Mouse (Mus musculus): ENCODE results near the gene Emcn. TPM values are rescaled to one million over a fixed set of nuclear protein-coding genes. Genes with fewer than 3 reads are reported as not detected.

The Emcn gene
- polyA plus RNA-seq, 1 experiment from 2014 or later: 72.9 TPM

DNA sequence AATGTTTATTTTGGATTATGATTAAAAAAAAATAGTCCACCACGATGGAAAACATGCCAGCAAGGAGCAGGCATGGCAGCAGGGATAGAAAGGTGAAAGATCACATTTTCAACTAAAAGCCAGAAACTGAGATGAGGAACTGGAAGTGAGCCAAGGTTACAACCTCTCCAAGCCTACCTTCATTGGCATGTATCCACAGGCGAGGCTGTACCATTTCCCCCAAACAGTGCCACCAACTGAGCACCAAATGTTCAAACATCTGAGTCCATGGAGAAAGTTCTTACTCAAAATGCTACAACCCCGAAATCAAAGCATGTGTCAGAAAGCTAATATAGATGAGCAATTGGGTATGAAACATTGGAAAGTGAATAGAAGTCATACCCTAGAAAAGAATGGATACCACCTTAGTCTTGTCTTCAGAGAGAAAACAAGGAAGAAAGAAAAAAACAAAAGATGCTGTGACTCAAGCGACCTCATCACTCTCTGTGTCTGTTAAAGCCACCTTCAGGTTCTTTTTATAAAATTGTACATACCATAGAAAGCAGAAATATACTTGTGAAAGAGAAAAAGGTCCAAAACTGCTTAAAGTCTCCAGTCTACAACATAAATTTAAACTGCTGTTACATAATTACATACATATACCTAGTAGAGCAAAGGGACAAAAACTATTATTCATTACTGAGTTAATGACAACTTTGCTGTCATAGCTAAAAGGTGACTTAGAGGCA, 124.2 kb downstream of the Emcn start:
- no peaks in the 10 kb centered on the region for H3K9me3 ChIP-seq (replicated peaks; ENCODE audit: control insufficient read depth, low read length)
- H3K9ac ChIP-seq (ENCODE audit: low read depth, low read length): no peak overlapping the region
- no peaks in the 10 kb centered on the region for H3K27me3 ChIP-seq (ENCODE audit: control insufficient read depth, insufficient read depth, low read length)
- no peak overlapping the region for H3K4me2 ChIP-seq
- 59% methylated on average over 4 of the region's 4 CpGs for WGBS (ENCODE audit: insufficient replicate concordance)
- H3K36me3 ChIP-seq (ENCODE audit: control insufficient read depth, insufficient read depth, low read length): no peaks in the 10 kb centered on the region
- H3K27ac ChIP-seq (ENCODE audit: low read depth, low read length): no peak overlapping the region
- no peaks in the 10 kb centered on the region for H3K4me1 ChIP-seq (ENCODE audit: control insufficient read depth, insufficient read depth, low read length)
- no peak overlapping the region for H3K4me3 ChIP-seq (ENCODE audit: low read depth, low read length)
- no peak for ATAC-seq (replicated peaks; ENCODE audit: insufficient number of reproducible peaks, low FRiP score, low TSS enrichment)

DNA sequence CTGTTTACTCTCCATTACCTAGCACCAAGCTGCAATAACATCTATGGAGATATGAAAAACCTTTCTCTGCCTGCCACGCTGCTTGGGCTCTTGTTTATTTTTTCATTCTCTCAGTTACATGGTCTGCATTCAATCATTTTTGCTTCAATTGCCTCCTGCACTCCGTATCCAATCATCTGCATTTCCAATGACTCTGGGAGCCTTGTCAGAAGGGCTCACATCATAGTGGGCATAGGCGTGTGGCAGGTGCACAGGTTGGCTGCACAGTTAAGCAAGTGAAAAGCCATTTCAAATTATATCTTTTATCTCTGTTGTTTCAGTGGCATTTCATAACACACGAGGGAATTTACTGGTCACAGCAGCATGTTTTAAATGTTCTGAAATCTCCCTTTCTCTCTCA, 125.1 kb downstream of the Emcn start:
- ATAC-seq (replicated peaks; ENCODE audit: insufficient number of reproducible peaks, low FRiP score, low TSS enrichment): no peak
- 46% methylated on average over 4 of the region's 4 CpGs for WGBS (ENCODE audit: insufficient replicate concordance)

DNA sequence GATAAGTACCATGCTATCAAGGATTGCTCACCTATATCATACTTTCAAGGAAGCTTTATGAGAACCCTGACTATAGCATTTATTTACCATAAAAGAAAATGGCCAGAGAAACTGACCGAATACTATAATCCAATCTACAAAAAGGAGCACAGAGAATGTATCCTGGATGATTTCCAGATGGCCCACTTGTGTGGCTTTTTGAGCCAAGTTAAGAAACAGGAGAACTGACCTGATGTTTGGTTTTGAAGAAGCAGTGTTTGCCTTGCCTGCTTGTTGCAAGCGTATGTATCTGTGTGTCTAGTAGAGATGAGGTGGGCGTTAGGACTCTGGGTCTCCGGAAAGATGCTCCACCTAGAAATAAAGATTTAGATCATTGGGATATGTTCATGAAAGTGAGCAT, 125.9 kb downstream of the Emcn start:
- Histone ChIP-seq H3K27ac (ENCODE audit: low read depth, low read length) (no peak overlapping the region), H3K4me1 (ENCODE audit: control insufficient read depth, insufficient read depth, low read length) (no peaks in the 10 kb centered on the region), H3K4me3 (ENCODE audit: low read depth, low read length) (no peak overlapping the region), H3K27me3 (ENCODE audit: control insufficient read depth, insufficient read depth, low read length) (no peaks in the 10 kb centered on the region), H3K36me3 (ENCODE audit: control insufficient read depth, insufficient read depth, low read length) (no peaks in the 10 kb centered on the region), H3K9me3 (replicated peaks; ENCODE audit: control insufficient read depth, low read length) (no peaks in the 10 kb centered on the region), H3K9ac (ENCODE audit: low read depth, low read length) (no peak overlapping the region), H3K4me2 (no peak overlapping the region)
- 86% methylated on average over 4 of the region's 4 CpGs for WGBS (ENCODE audit: insufficient replicate concordance)
- no peak for ATAC-seq (replicated peaks; ENCODE audit: insufficient number of reproducible peaks, low FRiP score, low TSS enrichment)

More for the DNA sequence above, 125.1 kb downstream of the Emcn start:
- Histone ChIP-seq H3K4me2 (no peak overlapping the region), H3K36me3 (ENCODE audit: control insufficient read depth, insufficient read depth, low read length) (no peaks in the 10 kb centered on the region), H3K9me3 (replicated peaks; ENCODE audit: control insufficient read depth, low read length) (no peaks in the 10 kb centered on the region), H3K4me3 (ENCODE audit: low read depth, low read length) (no peak overlapping the region), H3K4me1 (ENCODE audit: control insufficient read depth, insufficient read depth, low read length) (no peaks in the 10 kb centered on the region), H3K27me3 (ENCODE audit: control insufficient read depth, insufficient read depth, low read length) (no peaks in the 10 kb centered on the region), H3K9ac (ENCODE audit: low read depth, low read length) (no peak overlapping the region), H3K27ac (ENCODE audit: low read depth, low read length) (no peak overlapping the region)

DNA sequence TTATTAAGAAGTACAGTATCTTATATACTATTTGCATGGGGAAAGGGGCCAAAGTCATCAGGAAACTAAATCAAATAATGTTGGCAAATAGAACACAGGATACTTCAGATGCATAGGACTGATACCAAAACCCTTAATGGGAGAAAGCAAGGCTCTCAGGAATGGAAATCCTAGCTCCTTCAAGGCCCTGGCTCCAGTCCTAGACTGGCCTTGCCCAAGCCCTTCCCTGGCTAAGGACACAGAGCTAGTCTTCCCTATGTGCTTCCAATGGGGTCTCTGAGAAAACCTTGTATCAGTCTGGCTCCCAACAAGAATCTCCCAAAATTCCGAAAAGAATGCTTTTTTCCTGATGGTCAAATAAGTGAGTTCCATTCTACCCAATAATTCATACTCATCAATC, 126.5 kb downstream of the Emcn start:
- H3K27ac ChIP-seq (ENCODE audit: low read depth, low read length): no peak overlapping the region
- H3K27me3 ChIP-seq (ENCODE audit: control insufficient read depth, insufficient read depth, low read length): no peaks in the 10 kb centered on the region
- H3K4me2 ChIP-seq: no peak overlapping the region
- H3K9me3 ChIP-seq (replicated peaks; ENCODE audit: control insufficient read depth, low read length): no peaks in the 10 kb centered on the region
- ATAC-seq (replicated peaks; ENCODE audit: insufficient number of reproducible peaks, low FRiP score, low TSS enrichment): no peak
- WGBS (ENCODE audit: insufficient replicate concordance): 68% methylated on average over 1 of the region's 1 CpGs
- H3K36me3 ChIP-seq (ENCODE audit: control insufficient read depth, insufficient read depth, low read length): no peaks in the 10 kb centered on the region
- H3K9ac ChIP-seq (ENCODE audit: low read depth, low read length): no peak overlapping the region
- no peak overlapping the region for H3K4me3 ChIP-seq (ENCODE audit: low read depth, low read length)
- no peaks in the 10 kb centered on the region for H3K4me1 ChIP-seq (ENCODE audit: control insufficient read depth, insufficient read depth, low read length)

DNA sequence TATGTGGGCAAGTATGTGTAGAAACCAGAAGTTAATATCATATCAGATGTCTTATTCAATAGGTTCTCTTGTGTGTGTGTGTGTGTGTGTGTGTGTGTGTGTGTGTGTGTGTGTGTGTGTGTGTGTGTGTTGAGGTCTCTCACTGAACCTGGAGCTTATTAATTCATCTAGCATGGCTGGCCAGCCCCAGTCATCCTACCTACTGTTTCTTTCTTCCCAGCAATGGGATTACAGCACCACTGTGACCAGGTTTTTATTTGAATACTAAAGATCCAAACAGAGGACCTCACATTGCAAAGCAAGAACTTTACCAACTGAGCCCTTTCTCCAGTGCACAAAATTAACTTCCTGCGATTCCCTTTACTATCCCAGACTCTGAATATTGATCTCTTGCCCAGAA, 131.3 kb downstream of the Emcn start:
- Histone ChIP-seq H3K9ac (ENCODE audit: low read depth, low read length) (no peak overlapping the region), H3K27me3 (ENCODE audit: control insufficient read depth, insufficient read depth, low read length) (no peaks in the 10 kb centered on the region), H3K9me3 (replicated peaks; ENCODE audit: control insufficient read depth, low read length) (no peaks in the 10 kb centered on the region), H3K4me1 (ENCODE audit: control insufficient read depth, insufficient read depth, low read length) (no peaks in the 10 kb centered on the region), H3K4me2 (no peak overlapping the region), H3K4me3 (ENCODE audit: low read depth, low read length) (no peak overlapping the region), H3K27ac (ENCODE audit: low read depth, low read length) (no peak overlapping the region), H3K36me3 (ENCODE audit: control insufficient read depth, insufficient read depth, low read length) (no peaks in the 10 kb centered on the region)
- 69% methylated on average over 1 of the region's 1 CpGs for WGBS (ENCODE audit: insufficient replicate concordance)
- ATAC-seq (replicated peaks; ENCODE audit: insufficient number of reproducible peaks, low FRiP score, low TSS enrichment): no peak

DNA sequence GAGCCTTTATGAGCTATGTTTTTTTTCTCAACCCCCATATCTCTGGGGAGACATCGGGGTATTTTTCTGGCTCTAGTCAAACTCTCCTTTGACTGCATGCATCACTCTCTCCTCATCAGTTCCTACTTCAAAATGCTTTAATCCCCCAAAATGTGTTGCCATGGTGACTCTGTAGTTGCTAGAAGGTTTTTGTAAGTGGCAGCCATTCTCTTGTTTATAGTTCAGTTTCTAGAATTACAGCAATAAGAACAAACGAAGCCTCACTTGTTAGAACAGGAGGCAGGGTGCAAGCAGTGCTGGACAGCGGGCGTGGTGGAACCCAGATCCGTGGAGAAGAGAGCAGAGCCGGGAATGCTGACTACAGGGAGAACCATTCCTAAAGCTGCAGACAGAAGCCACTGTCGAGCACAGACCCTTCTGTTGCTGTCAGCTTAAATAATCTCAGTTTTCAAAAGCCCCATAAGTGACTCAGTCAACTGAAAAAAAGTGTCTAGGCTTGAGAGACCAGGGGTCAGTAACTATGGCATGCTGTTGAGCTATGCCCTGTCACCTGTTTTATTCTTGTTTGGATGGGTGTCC, 139.0 kb downstream of the Emcn start:
- no peak for ATAC-seq (replicated peaks; ENCODE audit: insufficient number of reproducible peaks, low FRiP score, low TSS enrichment)
- Histone ChIP-seq H3K4me3 (ENCODE audit: low read depth, low read length) (no peak overlapping the region), H3K27ac (ENCODE audit: low read depth, low read length) (no peak overlapping the region), H3K9me3 (replicated peaks; ENCODE audit: control insufficient read depth, low read length) (no peaks in the 10 kb centered on the region), H3K36me3 (ENCODE audit: control insufficient read depth, insufficient read depth, low read length) (no peaks in the 10 kb centered on the region), H3K4me1 (ENCODE audit: control insufficient read depth, insufficient read depth, low read length) (no peaks in the 10 kb centered on the region), H3K4me2 (no peak overlapping the region), H3K27me3 (ENCODE audit: control insufficient read depth, insufficient read depth, low read length) (no peaks in the 10 kb centered on the region), H3K9ac (ENCODE audit: low read depth, low read length) (no peak overlapping the region)
- 62% methylated on average over 7 of the region's 7 CpGs for WGBS (ENCODE audit: insufficient replicate concordance)

DNA sequence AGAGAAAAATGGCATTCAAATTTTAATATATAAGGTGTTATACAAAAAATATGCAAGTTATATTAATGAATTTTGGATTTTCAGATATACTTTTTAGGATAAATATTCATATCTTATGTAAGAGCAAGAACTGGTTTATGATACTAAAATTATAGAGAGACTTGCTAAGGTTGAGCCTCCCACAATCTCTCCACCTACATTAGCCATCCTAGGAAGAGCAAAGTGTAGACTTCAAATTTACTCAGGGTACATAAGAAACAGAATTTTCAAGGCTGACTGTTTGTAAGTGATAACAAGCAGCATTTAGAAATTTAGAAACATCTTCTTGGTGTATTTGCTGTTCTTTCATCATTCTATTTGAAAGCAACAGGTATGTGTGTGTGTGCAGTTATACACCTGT, 140.3 kb downstream of the Emcn start:
- Histone ChIP-seq H3K4me1 (ENCODE audit: control insufficient read depth, insufficient read depth, low read length) (no peaks in the 10 kb centered on the region), H3K4me3 (ENCODE audit: low read depth, low read length) (no peak overlapping the region), H3K27me3 (ENCODE audit: control insufficient read depth, insufficient read depth, low read length) (no peaks in the 10 kb centered on the region), H3K36me3 (ENCODE audit: control insufficient read depth, insufficient read depth, low read length) (no peaks in the 10 kb centered on the region), H3K27ac (ENCODE audit: low read depth, low read length) (no peak overlapping the region), H3K9ac (ENCODE audit: low read depth, low read length) (no peak overlapping the region), H3K4me2 (no peak overlapping the region), H3K9me3 (replicated peaks; ENCODE audit: control insufficient read depth, low read length) (no peaks in the 10 kb centered on the region)
- no peak for ATAC-seq (replicated peaks; ENCODE audit: insufficient number of reproducible peaks, low FRiP score, low TSS enrichment)
